Mouse (Mus musculus): ENCODE measurements around the gene Hic1. TPM values are rescaled to one million over a fixed set of nuclear protein-coding genes. Genes with fewer than 3 reads are reported as not detected.

Hic1 gene
- polyA plus RNA-seq, 1 experiment = 0.28 TPM

DNA sequence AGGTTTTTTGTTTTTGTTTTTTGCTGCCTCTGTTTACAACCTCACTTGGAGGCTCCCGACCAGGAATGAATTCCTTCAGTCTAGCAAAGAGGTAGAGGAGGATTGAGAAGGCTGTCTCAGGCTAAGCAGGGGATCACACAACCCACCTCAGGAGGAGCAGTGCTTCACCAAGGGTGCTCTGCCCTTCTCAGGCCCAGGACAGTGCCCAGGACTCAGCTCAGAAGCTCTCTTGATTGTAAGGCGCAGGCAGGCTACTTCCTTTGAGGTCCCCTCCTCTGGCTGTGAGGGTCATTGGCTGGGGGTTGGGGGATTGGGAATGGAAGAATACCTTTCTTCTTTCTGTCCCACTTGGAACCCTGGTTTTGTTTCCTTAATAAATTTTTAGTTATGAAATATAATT, 5.3 kb downstream of the Hic1 start:
- Histone ChIP-seq H3K4me1 (ENCODE audit: control insufficient read depth, insufficient read depth, low read length) (no peaks in the 10 kb centered on the region), H3K27ac (ENCODE audit: insufficient read depth, low read length) (no peak overlapping the region), H3K36me3 (ENCODE audit: control insufficient read depth, insufficient read depth, low read length, poor library complexity, severe bottlenecking) (no peaks in the 10 kb centered on the region), H3K4me3 (ENCODE audit: low read depth, low read length) (no peak overlapping the region), H3K9me3 (replicated peaks; ENCODE audit: control insufficient read depth, insufficient read depth, low read length, poor library complexity, severe bottlenecking) (no peaks in the 10 kb centered on the region), H3K27me3 (ENCODE audit: control insufficient read depth, insufficient read depth, low read length, poor library complexity, severe bottlenecking) (peaks cover 27% of the 10 kb centered on the region), H3K9ac (ENCODE audit: low read depth, poor library complexity, severe bottlenecking) (no peak overlapping the region)
- TF ChIP-seq POLR2A (IDR thresholded peaks at IDR 0.05; ENCODE audit: insufficient read depth, low read length) = no peak
- TF ChIP-seq EP300 (IDR thresholded peaks at IDR 0.05; ENCODE audit: insufficient read depth, low read depth, low read length) = no peak
- TF ChIP-seq CTCF (IDR thresholded peaks at IDR 0.05; ENCODE audit: low read depth, low read length) = no peak

DNA sequence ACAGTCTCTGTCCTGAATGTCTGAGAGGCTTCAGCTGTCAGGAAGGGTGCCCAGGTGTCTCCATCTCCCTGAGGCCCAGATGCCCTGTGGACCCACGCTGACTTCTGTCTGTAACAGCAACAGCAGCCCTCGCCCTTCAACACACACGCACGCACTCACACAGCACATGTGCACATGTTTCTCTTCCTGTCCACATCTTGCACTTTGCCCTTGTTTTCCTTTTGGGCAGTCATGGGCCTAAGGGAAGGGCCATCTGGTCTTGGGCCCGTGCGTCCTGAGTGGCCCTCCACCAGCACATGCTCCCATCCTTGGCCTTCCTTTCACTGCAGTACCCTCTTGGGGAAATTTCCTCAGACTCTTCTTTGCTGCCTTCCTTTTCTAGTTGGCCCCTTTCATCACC, 5.9 kb downstream of the Hic1 start:
- no peak overlapping the region for H3K4me3 ChIP-seq (ENCODE audit: low read depth, low read length)
- no peaks in the 10 kb centered on the region for H3K36me3 ChIP-seq (ENCODE audit: control insufficient read depth, insufficient read depth, low read length, poor library complexity, severe bottlenecking)
- no peaks in the 10 kb centered on the region for H3K9me3 ChIP-seq (replicated peaks; ENCODE audit: control insufficient read depth, insufficient read depth, low read length, poor library complexity, severe bottlenecking)
- no peak overlapping the region for H3K9ac ChIP-seq (ENCODE audit: low read depth, poor library complexity, severe bottlenecking)
- H3K27me3 ChIP-seq (ENCODE audit: control insufficient read depth, insufficient read depth, low read length, poor library complexity, severe bottlenecking) = peaks cover 23% of the 10 kb centered on the region
- H3K4me1 ChIP-seq (ENCODE audit: control insufficient read depth, insufficient read depth, low read length) = no peaks in the 10 kb centered on the region
- TF ChIP-seq EP300 (IDR thresholded peaks at IDR 0.05; ENCODE audit: insufficient read depth, low read depth, low read length) (no peak), CTCF (IDR thresholded peaks at IDR 0.05; ENCODE audit: low read depth, low read length) (no peak), POLR2A (IDR thresholded peaks at IDR 0.05; ENCODE audit: insufficient read depth, low read length) (no peak)
- H3K27ac ChIP-seq (ENCODE audit: insufficient read depth, low read length) = no peak overlapping the region

GRCm38 (mm10) chr11:75162591-75163080, 6.7 kb downstream of the Hic1 start:
- Histone ChIP-seq H3K36me3 (ENCODE audit: control insufficient read depth, insufficient read depth, low read length, poor library complexity, severe bottlenecking) (no peaks in the 10 kb centered on the region), H3K9me3 (replicated peaks; ENCODE audit: control insufficient read depth, insufficient read depth, low read length, poor library complexity, severe bottlenecking) (no peaks in the 10 kb centered on the region), H3K27ac (ENCODE audit: insufficient read depth, low read length) (no peak overlapping the region), H3K27me3 (ENCODE audit: control insufficient read depth, insufficient read depth, low read length, poor library complexity, severe bottlenecking) (peaks cover 15% of the 10 kb centered on the region), H3K9ac (ENCODE audit: low read depth, poor library complexity, severe bottlenecking) (no peak overlapping the region), H3K4me3 (ENCODE audit: low read depth, low read length) (no peak overlapping the region), H3K4me1 (ENCODE audit: control insufficient read depth, insufficient read depth, low read length) (no peaks in the 10 kb centered on the region)
- TF ChIP-seq CTCF (IDR thresholded peaks at IDR 0.05; ENCODE audit: low read depth, low read length) (no peak), EP300 (IDR thresholded peaks at IDR 0.05; ENCODE audit: insufficient read depth, low read depth, low read length) (no peak), POLR2A (IDR thresholded peaks at IDR 0.05; ENCODE audit: insufficient read depth, low read length) (no peak)

DNA sequence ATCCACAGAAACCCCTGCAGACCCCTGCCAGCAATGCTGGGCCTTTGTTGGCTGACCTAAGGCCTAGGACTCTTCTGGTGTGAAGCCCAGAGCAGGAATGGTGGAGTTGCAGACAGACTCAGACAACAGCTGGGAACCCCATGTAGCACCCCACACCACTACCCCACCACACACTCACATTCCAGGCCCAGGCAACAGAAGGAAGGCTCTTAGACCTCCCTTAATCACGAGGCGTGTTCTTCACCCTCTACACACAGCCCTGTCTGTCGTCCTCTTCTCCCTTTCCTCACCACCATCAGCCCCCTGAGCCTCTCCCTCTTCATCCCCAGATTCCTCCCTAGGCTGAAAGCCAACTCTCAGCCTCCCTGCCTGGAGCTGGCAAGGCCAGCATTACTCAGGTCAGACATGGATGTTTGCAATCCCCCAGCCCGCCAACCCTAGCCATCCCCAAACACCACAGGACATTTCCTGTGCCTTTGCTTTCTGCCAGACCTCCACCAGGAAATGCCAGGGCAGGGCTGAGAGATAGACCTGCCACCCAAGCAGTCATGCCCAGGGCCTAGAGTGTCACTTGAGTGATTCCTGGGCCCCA, 7.8 kb downstream of the Hic1 start:
- H3K4me1 ChIP-seq (ENCODE audit: control insufficient read depth, insufficient read depth, low read length) = no peaks in the 10 kb centered on the region
- no peak overlapping the region for H3K27ac ChIP-seq (ENCODE audit: insufficient read depth, low read length)
- peaks cover 6% of the 10 kb centered on the region for H3K27me3 ChIP-seq (ENCODE audit: control insufficient read depth, insufficient read depth, low read length, poor library complexity, severe bottlenecking)
- TF ChIP-seq CTCF (IDR thresholded peaks at IDR 0.05; ENCODE audit: low read depth, low read length) = no peak
- no peak for TF ChIP-seq POLR2A (IDR thresholded peaks at IDR 0.05; ENCODE audit: insufficient read depth, low read length)
- no peak for TF ChIP-seq EP300 (IDR thresholded peaks at IDR 0.05; ENCODE audit: insufficient read depth, low read depth, low read length)
- no peaks in the 10 kb centered on the region for H3K9me3 ChIP-seq (replicated peaks; ENCODE audit: control insufficient read depth, insufficient read depth, low read length, poor library complexity, severe bottlenecking)
- H3K4me3 ChIP-seq (ENCODE audit: low read depth, low read length) = no peak overlapping the region
- H3K36me3 ChIP-seq (ENCODE audit: control insufficient read depth, insufficient read depth, low read length, poor library complexity, severe bottlenecking) = no peaks in the 10 kb centered on the region
- no peak overlapping the region for H3K9ac ChIP-seq (ENCODE audit: low read depth, poor library complexity, severe bottlenecking)

DNA sequence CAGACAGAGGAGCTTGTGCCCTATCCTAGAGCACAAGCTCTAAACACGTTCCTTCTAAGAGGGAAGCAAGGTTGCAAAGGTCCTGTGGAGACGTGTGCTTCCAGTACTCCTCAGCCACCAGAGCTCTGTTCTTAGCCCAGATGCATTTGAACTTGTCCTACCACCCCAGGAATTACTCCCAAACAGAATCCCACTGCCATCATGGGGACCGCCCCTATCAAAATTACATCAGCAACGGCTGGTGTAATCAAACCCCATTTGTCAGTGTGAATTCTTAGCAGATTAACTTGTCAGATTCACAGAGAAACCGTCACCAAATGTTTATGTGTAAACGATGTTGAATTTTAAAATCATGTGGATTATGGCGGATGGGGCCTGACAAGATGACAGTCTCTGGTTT, 8.4 kb downstream of the Hic1 start:
- Histone ChIP-seq H3K27ac (ENCODE audit: insufficient read depth, low read length) (no peak overlapping the region), H3K36me3 (ENCODE audit: control insufficient read depth, insufficient read depth, low read length, poor library complexity, severe bottlenecking) (no peaks in the 10 kb centered on the region), H3K9me3 (replicated peaks; ENCODE audit: control insufficient read depth, insufficient read depth, low read length, poor library complexity, severe bottlenecking) (no peaks in the 10 kb centered on the region), H3K4me3 (ENCODE audit: low read depth, low read length) (no peak overlapping the region), H3K27me3 (ENCODE audit: control insufficient read depth, insufficient read depth, low read length, poor library complexity, severe bottlenecking) (peaks cover under 1% of the 10 kb centered on the region; the same call in 1 of the 2 replicates), H3K4me1 (ENCODE audit: control insufficient read depth, insufficient read depth, low read length) (no peaks in the 10 kb centered on the region), H3K9ac (ENCODE audit: low read depth, poor library complexity, severe bottlenecking) (no peak overlapping the region)
- no peak for TF ChIP-seq POLR2A (IDR thresholded peaks at IDR 0.05; ENCODE audit: insufficient read depth, low read length)
- TF ChIP-seq CTCF (IDR thresholded peaks at IDR 0.05; ENCODE audit: low read depth, low read length) = no peak
- no peak for TF ChIP-seq EP300 (IDR thresholded peaks at IDR 0.05; ENCODE audit: insufficient read depth, low read depth, low read length)

- H3K9me3 ChIP-seq (replicated peaks; ENCODE audit: control insufficient read depth, insufficient read depth, low read length, poor library complexity, severe bottlenecking) = no peaks in the 10 kb centered on the region
Measured at GRCm38 (mm10) chr11:75159564-75159963, 9.8 kb downstream of the Hic1 start.

More at GRCm38 (mm10) chr11:75159564-75159963, 9.8 kb downstream of the Hic1 start:
- Histone ChIP-seq H3K9ac (ENCODE audit: low read depth, poor library complexity, severe bottlenecking) (no peak overlapping the region), H3K27ac (ENCODE audit: insufficient read depth, low read length) (no peak overlapping the region), H3K4me3 (ENCODE audit: low read depth, low read length) (no peak overlapping the region), H3K27me3 (ENCODE audit: control insufficient read depth, insufficient read depth, low read length, poor library complexity, severe bottlenecking) (no peaks in the 10 kb centered on the region), H3K36me3 (ENCODE audit: control insufficient read depth, insufficient read depth, low read length, poor library complexity, severe bottlenecking) (no peaks in the 10 kb centered on the region), H3K4me1 (ENCODE audit: control insufficient read depth, insufficient read depth, low read length) (no peaks in the 10 kb centered on the region)
- TF ChIP-seq CTCF (IDR thresholded peaks at IDR 0.05; ENCODE audit: low read depth, low read length) (peak; percentile 82), EP300 (IDR thresholded peaks at IDR 0.05; ENCODE audit: insufficient read depth, low read depth, low read length) (no peak)
